16 mouse cellular contexts compared by ENCODE assay signal in the genomic region with DNA sequence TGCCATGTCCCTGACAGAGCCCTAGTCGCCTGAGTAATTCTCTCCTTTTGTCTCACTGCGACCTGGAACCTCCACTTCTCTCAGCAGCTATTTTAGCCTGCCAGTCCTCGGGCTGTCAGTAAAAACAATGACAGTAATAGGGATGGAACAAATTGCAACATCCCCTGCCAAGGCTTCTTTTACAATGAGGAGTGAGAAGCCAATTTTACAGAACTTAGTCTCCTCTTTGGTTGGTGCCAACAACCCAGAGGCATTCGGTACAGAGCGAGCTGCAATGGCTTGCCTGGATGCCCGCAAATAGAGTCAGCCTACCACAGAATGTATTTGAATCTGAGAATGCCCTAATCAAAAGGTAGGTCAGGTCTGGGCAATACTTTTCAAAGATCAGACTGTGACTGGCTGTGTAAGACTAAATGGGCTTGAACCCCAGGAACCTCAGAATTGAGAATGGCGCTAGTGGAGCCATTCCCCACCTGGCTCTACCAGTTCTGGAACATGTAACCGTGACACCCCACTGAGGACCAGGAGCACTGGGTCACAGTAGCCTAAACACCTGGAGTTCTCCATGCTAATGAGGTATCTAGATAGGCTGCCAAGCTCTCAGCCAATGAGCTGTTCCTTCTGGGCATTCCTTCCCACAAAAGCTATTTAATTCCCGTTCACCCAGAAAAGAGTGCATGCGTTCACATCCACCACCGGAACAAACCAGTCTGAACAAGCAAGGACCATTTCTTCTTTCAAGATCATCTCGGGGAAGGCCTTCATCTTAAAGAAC.
DNase-seq lines count a peak whose midpoint lies in the region.
"Had no signal": no experiment of that assay in that cellular context is flagged by ENCODE, and none has a peak within 500 bp of the region (broad histone marks: within the 10 kb centered on the region; RNA-seq: fewer than 3 reads in every experiment).

No protein-coding gene starts in this region.

- DNase-seq in cerebellum, postnatal 10 days: peak; percentile 5 to 13
- no peak for DNase-seq in cerebellum, postnatal 25 days
- DNase-seq in layer of hippocampus, adult 11-12 months (ENCODE audit: low spot score): peak; percentile 11
- no peak for DNase-seq in layer of hippocampus, postnatal 25 days (ENCODE audit: extremely low spot score in 1 of 2, low spot score in 1 of 2)
- peak; percentile 64 for DNase-seq in gonadal fat pad, adult 2 months (ENCODE audit: low read depth)
- DNase-seq in layer of hippocampus, postnatal 14 days (ENCODE audit: low spot score in 2 of 2): peak; percentile 22 to 75
- no peak for DNase-seq in lung, postnatal 4 days
- no peak for DNase-seq in ovary, postnatal 14 days (ENCODE audit: low spot score)
- DNase-seq: adrenal gland, postnatal 25 days; heart, adult 18-20 months; kidney, adult 18-20 months; kidney, postnatal 25 days; lung, adult 2 months; lung, postnatal 36 days; spleen, adult 18-20 months; thymus, adult 2 months had no signal

Comparison
In these comparisons a context has a peak if more than half of its experiments do, and no peak if none do; other contexts are left out.
1. DNase-seq: peak in cerebellum, postnatal 10 days (2 of 2), layer of hippocampus, adult 11-12 months (single experiment), gonadal fat pad, adult 2 months (single experiment) and layer of hippocampus, postnatal 14 days (2 of 2); none in cerebellum, postnatal 25 days (0 of 2), layer of hippocampus, postnatal 25 days (0 of 2), lung, postnatal 4 days (0 of 2) and ovary, postnatal 14 days (single experiment).